Mouse (Mus musculus): ENCODE measurements around the gene Dpp6.
A peak's percentile ranks its signal among the peaks of the same experiment; 100 is the strongest.

Dpp6 gene

DNA sequence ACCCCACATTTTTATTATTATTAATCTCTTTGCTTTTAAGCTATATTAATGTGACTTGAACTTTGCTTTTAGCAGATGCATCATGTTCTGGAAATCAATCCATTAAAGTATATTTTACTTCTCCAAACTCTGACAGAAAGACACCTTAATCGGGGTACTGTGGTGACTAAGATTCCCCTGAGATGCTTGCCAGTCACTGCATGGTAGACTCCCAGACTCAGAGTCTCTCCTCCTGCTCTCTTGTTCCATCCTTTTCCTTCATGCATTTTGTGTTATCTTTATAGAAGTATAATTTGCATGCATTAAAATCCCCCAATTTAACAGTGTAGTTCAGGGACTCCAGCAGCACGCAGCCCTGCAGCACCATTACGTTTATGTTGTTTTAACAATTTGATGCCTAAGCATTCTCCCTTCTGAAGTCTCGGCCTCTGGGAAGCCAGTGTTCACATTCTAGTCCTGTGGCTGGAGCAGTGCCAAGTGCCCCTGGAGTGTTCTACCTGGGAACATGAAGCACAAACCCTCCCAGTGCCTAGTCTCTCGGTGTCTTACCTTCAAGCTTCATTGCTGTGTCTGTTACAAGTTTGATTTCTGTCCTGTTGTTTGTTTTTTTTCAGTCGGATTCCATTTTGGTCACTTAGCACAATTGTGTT, 153.1 kb downstream of the Dpp6 start:
- no peak for ATAC-seq (ENCODE audit: low TSS enrichment)

DNA sequence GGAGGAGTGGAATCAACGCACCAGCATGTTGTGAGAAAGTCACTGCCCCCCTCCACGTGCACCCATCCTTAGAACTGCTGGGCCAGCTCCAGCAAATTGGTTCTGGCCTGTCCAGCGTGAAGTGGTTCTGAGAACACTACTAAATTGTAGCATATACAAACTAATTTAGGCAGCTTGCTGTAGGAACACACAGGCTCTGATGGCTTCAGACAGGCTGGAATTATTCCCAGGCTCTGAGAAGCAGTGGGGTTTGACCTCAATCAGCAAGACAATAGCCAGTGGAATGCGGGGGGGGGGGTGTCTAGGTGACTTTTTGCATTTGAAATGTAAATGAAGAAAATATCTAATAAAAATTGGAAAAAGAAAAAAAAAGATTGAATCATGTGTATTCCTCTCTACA, 156.2 kb downstream of the Dpp6 start:
- no peak for ATAC-seq (ENCODE audit: low TSS enrichment)

DNA sequence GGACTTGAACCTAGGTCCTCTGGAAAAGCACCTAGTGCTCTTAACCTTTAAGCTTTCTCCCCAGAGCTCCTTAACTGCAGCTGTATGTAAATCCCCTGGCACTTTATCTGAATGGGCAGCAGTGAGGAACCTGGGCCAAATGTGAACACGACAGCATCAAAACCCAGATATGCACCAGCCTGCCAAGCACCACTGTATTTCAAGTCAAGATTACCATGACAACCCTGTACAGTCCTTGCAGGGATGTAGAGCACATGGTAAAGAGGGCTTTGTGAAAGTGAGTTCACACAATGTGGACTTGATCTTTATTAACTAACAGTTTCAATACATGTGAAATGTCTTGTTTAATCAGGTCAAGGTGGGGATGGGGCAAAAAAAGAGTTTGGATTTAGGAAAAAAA, 162.3 kb downstream of the Dpp6 start:
- no peak for ATAC-seq (ENCODE audit: low TSS enrichment)

DNA sequence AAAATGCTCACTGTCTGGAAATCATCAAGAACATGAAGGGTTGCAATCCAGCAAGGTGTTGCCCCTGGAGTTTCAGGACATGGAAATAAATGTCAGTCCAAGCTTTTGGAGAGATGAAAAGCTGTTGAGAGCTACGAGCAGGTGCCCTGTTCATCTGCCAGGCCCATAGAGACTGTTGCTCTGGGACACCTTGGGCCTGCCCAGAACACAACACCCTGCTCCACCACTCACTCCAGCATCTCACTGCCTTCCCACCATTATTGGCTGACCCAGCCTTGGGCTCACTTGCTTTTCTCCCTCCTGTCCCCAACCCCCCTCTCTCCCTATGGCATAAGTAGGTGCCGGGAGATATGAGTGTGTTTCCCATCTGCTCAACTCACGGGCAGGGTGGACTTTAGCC, 162.8 kb downstream of the Dpp6 start:
- ATAC-seq (ENCODE audit: low TSS enrichment): no peak

DNA sequence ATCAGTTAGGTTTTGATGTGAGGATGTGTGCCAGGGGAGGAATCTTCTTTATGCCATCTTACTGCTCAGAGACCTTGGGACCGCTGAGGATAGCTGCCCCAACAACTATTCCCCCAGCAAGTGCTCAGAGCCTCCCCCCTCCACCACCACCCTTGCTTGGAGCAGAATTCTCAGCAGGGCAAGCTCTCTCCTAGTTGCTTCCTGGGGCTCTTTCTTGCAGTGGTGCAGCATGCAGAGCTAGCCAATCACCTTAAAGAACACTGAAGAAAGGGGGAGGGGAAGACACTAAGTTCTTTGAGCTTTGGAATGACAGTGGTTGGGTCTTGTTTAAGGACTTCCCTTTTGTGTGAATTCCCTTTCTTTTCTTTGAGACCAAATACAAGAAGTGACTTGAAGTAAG, 168.1 kb downstream of the Dpp6 start:
- ATAC-seq (ENCODE audit: low TSS enrichment): no peak

DNA sequence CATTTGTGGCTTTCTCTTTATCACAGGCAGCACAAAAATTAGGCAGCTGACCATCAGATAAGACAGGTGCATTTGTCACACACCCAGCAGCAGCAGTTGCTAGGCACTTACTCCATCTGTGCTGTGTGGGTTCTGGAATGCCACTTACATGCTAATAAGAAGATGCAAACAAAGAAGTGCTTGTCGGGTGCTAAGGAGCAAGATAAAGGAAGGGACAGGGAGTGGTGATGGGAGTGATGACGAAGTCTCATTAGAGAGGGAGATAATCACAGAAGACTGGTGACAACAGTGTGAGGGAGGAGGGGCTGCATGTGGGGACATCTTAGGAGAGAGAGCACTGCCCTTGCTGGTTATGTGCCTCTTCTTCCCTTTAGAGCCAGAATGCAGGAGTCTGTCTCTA, 174.6 kb downstream of the Dpp6 start:
- ATAC-seq (ENCODE audit: low TSS enrichment): no peak

DNA sequence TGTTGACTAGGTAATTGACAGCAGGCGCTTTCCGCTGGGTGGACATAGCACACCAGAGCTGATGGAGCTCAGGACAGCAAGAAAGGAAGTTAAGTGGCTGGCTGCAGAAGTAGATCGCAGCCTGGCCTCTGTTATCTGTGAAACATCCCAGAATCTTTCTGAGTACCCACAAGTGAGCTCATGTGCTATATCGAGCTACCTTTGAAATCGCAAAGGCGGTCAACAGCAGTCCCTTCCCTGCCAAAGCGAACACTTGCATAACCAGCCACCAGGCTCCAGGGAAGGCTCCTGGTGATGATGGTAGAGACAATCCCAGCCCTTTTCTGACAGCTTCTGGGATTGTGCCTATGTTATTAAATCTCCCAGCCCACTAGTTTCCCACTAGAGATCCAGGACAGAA, 186.5 kb downstream of the Dpp6 start:
- ATAC-seq (ENCODE audit: low TSS enrichment): peak; percentile 95

DNA sequence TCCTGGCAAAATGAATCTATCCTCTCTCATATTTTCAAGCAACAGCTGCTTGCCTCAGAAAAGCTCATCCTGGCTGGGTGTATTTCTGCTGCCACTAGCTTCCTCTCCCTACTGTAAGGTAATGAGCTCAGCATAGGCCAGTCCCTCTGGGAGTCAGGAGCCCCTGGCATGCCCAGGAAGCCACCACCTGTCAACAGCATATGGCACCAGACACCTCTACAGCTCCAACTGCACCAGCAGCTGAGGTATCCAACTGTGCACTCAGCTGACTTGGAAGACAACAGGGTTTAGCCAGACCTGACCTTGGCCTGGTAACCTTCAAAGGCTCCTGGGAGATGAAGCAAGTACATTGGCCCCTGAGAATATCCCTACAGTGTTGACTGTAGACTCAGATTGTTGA, 192.2 kb downstream of the Dpp6 start:
- no peak for ATAC-seq (ENCODE audit: low TSS enrichment)

DNA sequence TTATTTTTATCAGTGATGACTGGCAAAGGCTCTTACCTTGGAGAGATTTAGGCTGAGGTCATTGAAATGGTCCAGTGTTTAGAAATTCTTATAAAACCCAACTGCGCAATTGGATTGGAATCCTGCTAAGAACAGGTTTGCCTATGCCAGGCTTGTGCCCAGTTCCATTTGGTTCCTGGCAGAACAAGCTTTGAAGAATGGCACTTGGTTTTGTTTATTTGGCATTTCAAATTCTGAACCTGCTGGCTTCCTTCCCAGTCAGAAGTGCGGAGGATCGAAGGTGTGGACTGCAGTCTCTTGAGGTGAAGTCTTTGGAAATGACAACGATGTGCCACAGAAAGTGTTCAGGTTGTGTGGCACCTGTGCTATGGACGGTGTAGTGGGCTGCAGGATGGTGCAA, 193.6 kb downstream of the Dpp6 start:
- no peak for ATAC-seq (ENCODE audit: low TSS enrichment)

DNA sequence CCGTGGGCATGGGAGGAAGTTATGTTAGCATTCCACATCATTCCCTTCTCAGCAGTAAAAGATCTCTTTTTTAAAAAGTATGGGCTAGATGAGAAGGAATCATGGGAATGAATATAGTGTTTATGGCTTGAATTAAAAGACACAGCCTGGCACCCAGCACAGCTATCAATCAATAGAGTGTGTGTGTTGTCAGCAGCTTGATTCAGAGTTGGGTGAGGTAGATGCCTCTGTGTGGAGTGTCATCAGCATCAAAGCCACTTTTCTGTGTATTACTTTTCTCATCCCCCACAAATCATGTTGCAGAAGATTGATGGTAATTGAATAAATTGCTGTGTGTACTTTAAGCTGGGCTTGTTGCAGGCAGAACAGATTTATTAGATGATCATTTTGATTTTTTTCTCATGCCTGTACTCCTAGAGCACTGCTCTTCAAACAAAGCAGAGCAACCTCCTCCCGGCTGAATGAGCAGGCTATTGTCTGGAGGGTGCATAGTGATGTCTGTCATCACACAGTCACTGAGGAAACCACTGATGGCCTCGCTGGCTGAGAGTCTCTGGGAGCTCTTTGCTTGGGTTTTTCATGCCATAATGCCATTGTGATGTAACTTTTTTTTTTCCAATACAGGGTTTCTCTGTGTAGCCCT, 201.4 kb downstream of the Dpp6 start:
- ATAC-seq (ENCODE audit: low TSS enrichment): no peak

DNA sequence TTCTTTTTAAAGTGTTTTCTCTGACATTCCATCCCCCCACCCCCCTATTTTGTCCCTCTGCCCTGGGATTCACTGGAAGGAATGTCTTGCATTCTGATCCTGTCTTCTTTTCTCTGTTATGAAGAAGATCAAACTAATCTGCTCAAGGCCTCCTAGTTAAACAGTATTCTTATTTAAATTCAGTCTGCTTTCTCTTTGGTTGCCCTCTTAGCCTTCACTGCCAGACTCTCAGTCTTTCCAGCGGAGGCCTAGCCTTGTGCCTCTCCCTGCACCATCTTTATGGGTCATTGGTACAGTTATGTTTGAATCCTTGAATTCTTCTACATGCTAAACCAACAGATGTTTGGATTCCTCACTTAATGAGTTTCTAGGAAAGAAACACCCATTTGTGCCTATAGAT, 211.6 kb downstream of the Dpp6 start:
- no peak for ATAC-seq (ENCODE audit: low TSS enrichment)

DNA sequence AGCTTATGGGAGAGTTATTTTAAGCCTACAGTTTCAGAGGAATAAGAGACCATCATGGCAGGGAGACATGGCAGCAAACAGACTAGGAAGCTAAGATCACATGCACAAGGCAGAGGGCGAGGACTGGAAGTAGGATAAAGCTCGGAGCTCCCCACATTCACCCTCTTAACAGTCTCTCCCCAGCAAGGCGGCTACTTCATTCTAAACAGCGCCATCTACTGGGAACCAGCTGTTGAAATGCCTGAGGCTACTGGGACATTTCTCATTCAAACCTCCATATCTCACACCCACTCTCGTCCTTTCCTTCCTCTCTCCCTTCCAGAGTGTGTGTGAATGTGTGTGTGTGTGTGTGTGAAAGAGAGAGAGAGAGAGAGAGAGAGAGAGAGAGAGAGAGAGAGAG, 212.8 kb downstream of the Dpp6 start:
- ATAC-seq (ENCODE audit: low TSS enrichment): peak; percentile 93

DNA sequence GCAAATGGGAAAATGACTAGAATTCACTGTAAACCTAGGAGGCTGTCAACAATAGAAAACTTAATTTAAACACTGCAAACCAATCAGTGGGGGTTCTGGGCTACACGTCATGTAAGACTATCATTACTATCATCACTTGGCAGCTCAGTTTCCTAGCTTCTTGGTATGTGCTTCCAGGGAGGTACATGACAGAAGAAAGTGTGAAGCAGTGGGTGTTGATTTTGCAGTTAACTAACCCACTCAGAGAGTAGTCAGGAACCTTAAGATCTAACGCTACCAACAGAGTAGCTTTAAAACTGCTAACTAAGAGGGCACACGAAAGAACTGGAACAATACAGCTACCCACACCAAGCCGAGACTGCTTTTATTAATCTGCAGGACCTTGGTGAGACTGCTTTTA, 217.9 kb downstream of the Dpp6 start:
- ATAC-seq (ENCODE audit: low TSS enrichment): peak; percentile 92

DNA sequence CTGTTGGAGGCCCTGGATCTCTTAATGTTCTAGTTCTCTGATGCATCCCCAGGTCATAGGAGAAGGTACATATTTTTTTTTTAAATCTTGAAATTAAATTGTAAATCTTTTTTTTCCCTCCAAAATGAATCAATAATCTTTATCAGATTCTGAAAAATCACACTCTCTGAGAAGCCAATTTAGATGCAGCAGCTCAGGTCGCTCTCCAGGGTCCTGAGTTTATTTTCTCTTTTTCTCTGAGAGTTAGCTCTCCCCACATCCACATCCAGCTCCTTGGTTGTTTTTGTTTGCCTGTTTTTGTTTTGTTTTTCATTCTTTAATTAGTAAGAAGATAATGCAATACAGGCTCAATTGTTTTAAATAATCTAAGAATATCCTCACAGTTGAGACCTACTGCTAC, 218.3 kb downstream of the Dpp6 start:
- no peak for ATAC-seq (ENCODE audit: low TSS enrichment)

DNA sequence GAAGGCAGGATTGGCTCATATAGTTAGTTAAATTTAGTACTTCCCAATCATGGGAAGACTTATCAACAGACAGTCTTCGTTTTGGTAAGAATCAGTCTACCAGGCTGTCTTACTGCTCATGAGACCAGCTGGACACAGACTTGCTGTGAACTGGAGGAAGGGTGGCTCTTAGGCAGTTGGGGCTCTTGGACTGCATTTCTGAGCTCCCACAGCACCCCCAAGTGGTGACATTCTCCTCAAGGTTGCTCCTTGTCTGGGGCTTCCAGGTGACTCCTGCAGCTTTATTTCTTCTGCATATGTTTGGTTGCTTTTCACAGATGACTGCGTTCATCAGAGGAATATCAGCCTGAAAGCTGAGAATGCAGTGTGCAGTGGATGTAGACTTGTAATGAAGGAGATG, 218.9 kb downstream of the Dpp6 start:
- ATAC-seq (ENCODE audit: low TSS enrichment): peak; percentile 88

DNA sequence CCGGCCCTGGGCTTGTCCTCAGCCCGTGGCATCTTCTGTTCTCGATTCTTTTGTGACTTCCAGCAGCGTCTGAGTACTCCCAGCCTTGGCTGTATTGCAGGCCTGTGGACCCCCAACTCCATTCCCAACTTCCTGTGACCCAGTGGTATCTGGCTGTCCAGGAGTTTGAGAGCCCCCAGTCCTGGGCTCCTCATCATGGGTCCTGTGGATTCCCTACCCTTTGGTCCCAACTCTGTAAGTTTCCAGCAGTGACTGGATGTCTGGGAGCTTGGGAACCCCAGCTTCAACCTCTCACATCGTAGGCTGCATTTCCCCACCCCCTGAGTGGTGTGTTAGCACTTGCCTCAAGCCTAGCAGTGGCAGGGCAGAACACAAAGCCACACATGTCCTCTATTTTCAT, 220.8 kb downstream of the Dpp6 start:
- no peak for ATAC-seq (ENCODE audit: low TSS enrichment)

DNA sequence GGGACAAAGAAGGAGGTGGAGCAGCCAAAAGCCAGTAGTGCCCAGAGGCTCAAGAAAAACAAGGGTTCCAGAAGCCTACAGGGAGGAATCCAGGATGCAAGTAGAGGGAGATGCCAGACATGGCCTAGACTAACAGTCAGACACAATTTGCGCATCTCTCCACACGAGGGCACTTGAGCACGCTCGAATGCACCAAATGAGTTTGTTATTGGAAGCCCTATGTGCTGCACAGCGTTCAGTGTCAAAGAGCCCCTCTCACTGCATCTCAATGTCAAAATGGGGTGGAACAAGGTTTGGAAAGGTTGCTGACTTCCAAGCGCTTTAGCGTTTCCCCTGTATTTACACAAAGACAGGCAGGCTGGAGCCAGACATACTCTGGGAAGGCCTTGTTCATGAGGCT, 231.2 kb downstream of the Dpp6 start:
- peak; percentile 82 for ATAC-seq (ENCODE audit: low TSS enrichment)

DNA sequence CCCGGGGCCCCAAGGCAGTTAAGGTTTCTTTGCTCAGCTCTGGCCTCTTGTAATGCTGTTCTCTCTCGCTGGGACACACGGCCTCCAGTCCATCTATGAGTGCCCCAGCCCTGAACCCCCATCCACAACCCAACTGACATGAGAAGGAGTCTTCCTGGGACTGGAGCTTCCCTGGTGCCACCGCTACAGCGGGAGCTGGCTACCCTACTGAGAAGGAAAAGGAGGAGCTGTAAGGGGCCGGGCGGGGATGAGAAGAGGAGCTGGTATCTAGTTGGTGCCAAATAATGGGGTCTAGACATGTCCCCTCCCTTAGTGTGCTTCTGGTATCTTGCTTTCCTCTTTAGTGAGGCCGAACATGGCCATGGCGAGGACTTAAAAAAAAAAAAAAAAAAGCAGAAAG, 231.9 kb downstream of the Dpp6 start:
- ATAC-seq (ENCODE audit: low TSS enrichment): peak; percentile 46

DNA sequence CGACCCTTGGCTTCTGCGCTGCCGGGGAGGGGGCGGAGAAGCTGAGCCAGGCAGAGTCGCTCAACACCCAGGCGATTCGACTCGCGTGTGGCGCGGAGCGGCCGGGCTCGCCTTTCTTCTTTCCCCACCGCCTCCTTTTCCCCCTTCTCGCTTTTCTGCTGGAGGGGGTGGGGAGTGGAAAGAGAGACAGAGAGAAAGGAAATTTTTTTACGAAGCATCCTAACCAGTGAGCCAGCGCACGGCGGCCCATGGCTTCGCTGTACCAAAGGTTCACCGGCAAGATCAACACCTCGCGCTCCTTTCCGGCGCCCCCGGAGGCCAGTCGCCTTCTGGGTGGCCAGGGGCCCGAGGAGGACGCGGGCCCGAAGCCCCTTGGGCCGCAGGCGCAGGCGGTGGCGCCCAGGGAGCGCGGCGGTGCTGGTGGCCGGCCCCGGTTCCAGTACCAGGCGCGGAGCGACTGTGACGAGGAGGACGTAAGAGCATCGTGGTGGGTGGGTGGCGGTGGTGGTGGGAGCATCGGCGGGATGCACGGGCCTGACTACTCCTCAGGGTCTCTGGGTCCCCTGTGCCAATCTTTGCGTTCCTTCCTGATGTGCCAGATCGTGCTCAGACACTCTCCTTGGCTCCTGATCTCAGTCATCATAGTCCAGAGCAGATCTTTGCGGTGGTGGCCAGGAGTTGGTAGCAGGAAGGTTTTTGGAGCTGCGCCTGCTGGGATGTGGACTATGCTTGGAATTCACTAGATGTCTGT, 232.5 kb downstream of the Dpp6 start:
- ATAC-seq (ENCODE audit: low TSS enrichment): peak; percentile 83

DNA sequence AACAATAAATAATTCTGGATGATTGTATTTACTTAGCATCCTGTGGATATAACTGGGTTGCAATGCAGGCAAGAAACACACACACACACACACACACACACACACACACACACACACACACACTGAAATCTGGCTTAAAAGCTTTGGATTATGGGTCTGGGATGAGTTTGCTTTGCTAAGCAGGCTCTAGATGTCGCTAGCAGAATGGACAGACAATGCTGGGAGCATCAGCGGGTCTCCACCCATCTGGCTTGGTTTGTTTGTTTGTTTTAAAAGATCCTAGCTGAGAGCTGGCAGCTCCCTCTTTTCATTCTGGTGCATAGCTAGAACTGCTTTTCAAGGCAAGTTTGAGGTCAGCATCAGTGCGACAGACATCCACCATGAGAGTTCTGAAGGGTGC, 234.2 kb downstream of the Dpp6 start:
- 0 out of 2 replicates have a peak, but pooled peaks have one; percentile 32 for ATAC-seq (ENCODE audit: low TSS enrichment)

DNA sequence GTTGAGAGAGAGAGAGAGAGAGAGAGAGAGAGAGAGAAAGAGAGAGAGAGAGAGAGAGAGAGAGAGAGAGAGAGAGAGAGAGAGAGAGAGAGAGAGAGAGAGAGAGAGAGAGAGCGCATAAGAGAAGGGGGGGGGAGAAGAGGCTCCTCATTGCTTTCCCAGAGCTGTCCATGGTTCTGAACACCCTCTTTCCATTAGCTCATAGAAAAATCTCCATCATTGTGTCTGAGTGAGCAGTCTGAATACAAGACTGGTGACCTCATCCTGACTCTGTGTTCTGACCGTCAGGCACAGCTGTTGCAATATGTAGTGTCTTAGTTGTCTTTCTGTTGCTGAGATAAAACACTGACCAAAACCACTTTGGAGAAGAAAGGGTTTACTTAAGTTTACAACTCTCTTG, 235.4 kb downstream of the Dpp6 start:
- ATAC-seq (ENCODE audit: low TSS enrichment): no peak

DNA sequence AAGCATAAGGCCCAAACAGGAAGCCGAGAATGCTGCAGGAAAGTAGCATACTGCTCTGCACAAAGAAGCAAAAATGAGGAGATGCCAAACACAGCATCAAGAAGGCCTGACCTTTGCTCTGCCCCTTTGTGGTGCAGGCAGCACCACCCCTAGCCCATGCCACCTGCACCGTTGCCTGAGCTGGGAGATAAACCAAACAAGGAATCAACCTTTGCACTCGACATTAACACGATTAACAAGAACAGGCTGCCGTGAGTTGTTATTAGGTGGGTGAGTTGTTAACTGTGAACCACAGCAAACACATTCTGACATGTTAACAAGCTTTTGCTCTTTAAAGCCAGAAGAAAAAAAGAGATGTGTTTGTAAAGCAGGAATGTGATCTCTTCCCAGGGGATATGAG, 239.4 kb downstream of the Dpp6 start:
- ATAC-seq (ENCODE audit: low TSS enrichment): no peak

DNA sequence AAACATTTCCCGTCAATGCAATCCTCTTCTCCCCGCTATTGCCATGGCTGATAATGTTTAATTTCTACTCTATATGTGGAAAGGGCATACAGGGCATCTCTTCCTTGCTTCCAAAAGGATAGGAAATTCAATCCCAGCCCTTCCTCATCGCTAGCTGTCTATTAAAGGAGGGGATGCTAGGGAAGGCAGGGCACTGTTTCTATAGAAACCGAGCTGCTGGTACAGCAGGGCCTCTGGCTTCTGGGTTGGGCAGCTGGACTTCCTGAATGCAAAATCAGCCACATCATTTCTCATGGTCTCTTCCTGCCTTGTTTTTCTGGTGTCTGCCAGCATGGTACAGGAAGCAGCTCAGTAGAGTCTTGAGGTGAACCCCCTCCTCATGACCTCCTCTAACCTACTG, 243.1 kb downstream of the Dpp6 start:
- ATAC-seq (ENCODE audit: low TSS enrichment): no peak

Measured in frontal cortex, adult (tissue).